Mouse (Mus musculus) midbrain, postnatal 0 days (tissue): ENCODE results near the gene Ripply2. TPM values are rescaled to one million over a fixed set of nuclear protein-coding genes. Genes with fewer than 3 reads are reported as not detected.

Experiments
- ATAC-seq: fragments of 200-750 bp; cut with Nextera tagmentation; 2 replicates; pipeline ENCODE4 v1.8.0; 2017; ENCODE audit warnings: moderate number of reproducible peaks, mild to moderate bottlenecking, moderate TSS enrichment, moderate library complexity; ENCODE audit not compliant: low FRiP score
- DNase-seq: peaks from one replicate; pipeline ENCODE4 v3.0.0-alpha.2; 2015; ENCODE audit warnings: low spot score
- H3K27ac ChIP-seq: fragments of 300-500 bp; sonication (generic); 2 replicates; pipeline ENCODE4 v1.5.1; 2014; ENCODE audit warnings: low read depth, mild to moderate bottlenecking, low read length, mixed read lengths
- H3K27me3 ChIP-seq: fragments of 300-500 bp; sonication (generic); 2 replicates; pipeline ENCODE4 v1.6.1; 2014; ENCODE audit warnings: low read length, control low read depth, mixed read lengths; ENCODE audit not compliant: insufficient read depth
- H3K36me3 ChIP-seq: fragments of 300-500 bp; sonication (generic); 2 replicates; pipeline ENCODE4 v1.6.1; 2014; ENCODE audit warnings: low read length, control low read depth, mixed read lengths; ENCODE audit not compliant: insufficient read depth
- H3K4me1 ChIP-seq: fragments of 300-500 bp; sonication (generic); 2 replicates; pipeline ENCODE4 v1.6.1; 2014; ENCODE audit warnings: mild to moderate bottlenecking, control low read depth, antibody characterized with exemption, low read length, mixed read lengths; ENCODE audit not compliant: insufficient read depth
- H3K4me2 ChIP-seq: fragments of 300-500 bp; sonication (generic); 2 replicates; pipeline ENCODE4 v1.6.1; 2014; ENCODE audit warnings: low read depth, mild to moderate bottlenecking, low read length, mixed read lengths; ENCODE audit not compliant: poor library complexity, severe bottlenecking
- H3K4me3 ChIP-seq: fragments of 300-500 bp; sonication (generic); 2 replicates; pipeline ENCODE4 v1.5.1; 2014; ENCODE audit warnings: low read depth, mild to moderate bottlenecking, low read length, moderate library complexity
- H3K9ac ChIP-seq: fragments of 300-500 bp; sonication (generic); replicated peaks from 2 replicates; pipeline ENCODE4 v1.6.1; 2014; ENCODE audit warnings: mild to moderate bottlenecking, low read length, moderate library complexity, mixed read lengths; ENCODE audit not compliant: poor library complexity, severe bottlenecking
- H3K9me3 ChIP-seq: fragments of 300-500 bp; sonication (generic); 2 replicates; pipeline ENCODE4 v1.6.1; 2016; ENCODE audit warnings: low read length, control low read depth
- CTCF ChIP-seq: IDR thresholded peaks from 2 replicates; pipeline ENCODE4 v1.5.1; 2016; ENCODE audit warnings: antibody characterized with exemption, mild to moderate bottlenecking
- whole genome bisulfite sequencing: fragments of 180-500 bp; shearing (Covaris S2); extraction: QIAGEN DNeasy Blood & Tissue Kit; methylation state at CpG from one replicate; pipeline ENCODE4 v1.1.7; 2014; 5-methylcytosine and 5-hydroxymethylcytosine counted together
- polyA plus RNA-seq: library from polyadenylated mRNA; unstranded; fragments of >200 nt; fragmentation: Nextera tagmentation; extraction: Ambion mirVana; gene quantifications from 2 replicates; pipeline ENCODE4 v1.2.1, GENCODE M21; 2015
- total RNA-seq: library from RNA; depleted of rRNA; stranded (reverse); fragments of >200 nt; gene quantifications from 2 replicates; pipeline ENCODE4 v1.2.3, GENCODE M21; 2014

Gene Ripply2
- total and polyA plus RNA-seq, 2 experiments from 2014 or later, result 3.5 to 17.1 TPM

GRCm38 (mm10) chr9:86991758-86992157, 23.6 kb upstream of the Ripply2 start:
- ATAC-seq (no peak), DNase-seq (no peak)
- Histone ChIP-seq H3K27me3 (no peaks in the 10 kb centered on the region), H3K4me3 (no peak overlapping the region), H3K9me3 (no peaks in the 10 kb centered on the region), H3K9ac (no peak overlapping the region), H3K27ac (no peak overlapping the region), H3K36me3 (no peaks in the 10 kb centered on the region), H3K4me2 (no peak overlapping the region), H3K4me1 (no peaks in the 10 kb centered on the region)
- 84% methylated on average over 8 of the region's 8 CpGs for WGBS
- TF ChIP-seq CTCF, result no peak

- ATAC-seq (no peak), DNase-seq (no peak)
- no peak for TF ChIP-seq CTCF
- no peak overlapping the region for H3K9ac ChIP-seq
- H3K4me1 ChIP-seq, result no peaks in the 10 kb centered on the region
- no peaks in the 10 kb centered on the region for H3K9me3 ChIP-seq
- no peaks in the 10 kb centered on the region for H3K36me3 ChIP-seq
- H3K27me3 ChIP-seq, result no peaks in the 10 kb centered on the region
- no peak overlapping the region for H3K27ac ChIP-seq
- H3K4me3 ChIP-seq, result no peak overlapping the region
- no peak overlapping the region for H3K4me2 ChIP-seq
- WGBS, result 52% methylated on average over 3 of the region's 3 CpGs
Measured at GRCm38 (mm10) chr9:86997046-86997691, 18.2 kb upstream of the Ripply2 start.

GRCm38 (mm10) chr9:86999956-87000582, 15.3 kb upstream of the Ripply2 start:
- Histone ChIP-seq H3K4me1 (no peaks in the 10 kb centered on the region), H3K36me3 (no peaks in the 10 kb centered on the region), H3K27me3 (no peaks in the 10 kb centered on the region), H3K4me2 (no peak overlapping the region), H3K27ac (no peak overlapping the region), H3K9ac (no peak overlapping the region), H3K4me3 (no peak overlapping the region), H3K9me3 (no peaks in the 10 kb centered on the region)
- ATAC-seq, result no peak
- WGBS, result 75% methylated on average over 2 of the region's 2 CpGs
- DNase-seq, result no peak
- TF ChIP-seq CTCF, result no peak

GRCm38 (mm10) chr9:87004701-87005434, 10.5 kb upstream of the Ripply2 start:
- Histone ChIP-seq H3K36me3 (no peaks in the 10 kb centered on the region), H3K9ac (no peak overlapping the region), H3K27ac (no peak overlapping the region), H3K4me1 (no peaks in the 10 kb centered on the region), H3K4me3 (no peak overlapping the region), H3K4me2 (no peak overlapping the region), H3K9me3 (no peaks in the 10 kb centered on the region), H3K27me3 (no peaks in the 10 kb centered on the region)
- WGBS, result 79% methylated on average over 6 of the region's 6 CpGs
- no peak for TF ChIP-seq CTCF
- no peak for DNase-seq
- ATAC-seq, result no peak

- no peak overlapping the region for H3K4me3 ChIP-seq
- no peaks in the 10 kb centered on the region for H3K36me3 ChIP-seq
- TF ChIP-seq CTCF, result no peak
- DNase-seq, result no peak
- H3K9ac ChIP-seq, result no peak overlapping the region
- no peaks in the 10 kb centered on the region for H3K9me3 ChIP-seq
- H3K27ac ChIP-seq, result no peak overlapping the region
- no peaks in the 10 kb centered on the region for H3K27me3 ChIP-seq
- H3K4me2 ChIP-seq, result no peak overlapping the region
- H3K4me1 ChIP-seq, result no peaks in the 10 kb centered on the region
- ATAC-seq, result no peak
- 69% methylated on average over 5 of the region's 5 CpGs for WGBS
Measured at GRCm38 (mm10) chr9:87005435-87005779, 9.9 kb upstream of the Ripply2 start.

- no peak for DNase-seq
- H3K4me2 ChIP-seq, result no peak overlapping the region
- H3K4me1 ChIP-seq, result no peaks in the 10 kb centered on the region
- WGBS, result 74% methylated on average over 6 of the region's 6 CpGs
- no peaks in the 10 kb centered on the region for H3K36me3 ChIP-seq
- H3K4me3 ChIP-seq, result no peak overlapping the region
- no peak overlapping the region for H3K27ac ChIP-seq
- no peak for TF ChIP-seq CTCF
- no peak for ATAC-seq
- no peak overlapping the region for H3K9ac ChIP-seq
- no peaks in the 10 kb centered on the region for H3K27me3 ChIP-seq
- H3K9me3 ChIP-seq, result no peaks in the 10 kb centered on the region
Measured at GRCm38 (mm10) chr9:87008507-87008906, 6.8 kb upstream of the Ripply2 start.
